In genomic region chr6:66398674-66399073, GRCm38 (mm10) we compare ENCODE assay signal across 23 mouse cellular contexts.
A peak's percentile ranks its signal among the peaks of the same experiment; 100 is the strongest.
DNase-seq lines count a peak whose midpoint lies in the region; ATAC-seq lines count a peak whose summit lies in the region.
"Had no signal": no experiment of that assay in that cellular context is flagged by ENCODE, and none has a peak within 500 bp of the region (broad histone marks: within the 10 kb centered on the region; RNA-seq: fewer than 3 reads in every experiment).

No protein-coding gene starts in this region.

- WGBS in hindbrain, embryonic 10.5 days = 49% methylated on average over 3 of the region's 3 CpGs
- 31% methylated on average over 3 of the region's 3 CpGs for WGBS in hindbrain, embryonic 14.5 days
- WGBS in forebrain, embryonic 14.5 days = 24% methylated on average over 3 of the region's 3 CpGs
- 29% methylated on average over 3 of the region's 3 CpGs for WGBS in hindbrain, embryonic 13.5 days

- no peak for ATAC-seq in hindbrain, embryonic 14.5 days (ENCODE audit: low FRiP score)
- ATAC-seq in common myeloid progenitor, adult 5-6 weeks (replicated peaks; ENCODE audit: low read depth, poor library complexity, severe bottlenecking) = peak; percentile 54; the same call in 1 of the 2 replicates
- peak; percentile 64 for ATAC-seq in forebrain, embryonic 14.5 days
- ATAC-seq in hindbrain, embryonic 13.5 days (ENCODE audit: low FRiP score) = 0 out of 2 replicates have a peak, but pooled peaks have one; percentile 55
- ATAC-seq in megakaryocyte-erythroid progenitor cell, adult 5-6 weeks (replicated peaks; ENCODE audit: low FRiP score, low TSS enrichment, poor library complexity, severe bottlenecking) = no peak
- ATAC-seq: CD4-positive, CD25-positive, alpha-beta regulatory T cell, adult 4 months had no signal

- no peaks in the 10 kb centered on the region for H3K27me3 ChIP-seq in hindbrain, embryonic 10.5 days (ENCODE audit: insufficient read depth, poor library complexity, severe bottlenecking)
- no peaks in the 10 kb centered on the region for H3K27me3 ChIP-seq in hindbrain, embryonic 14.5 days (ENCODE audit: control insufficient read depth, insufficient read depth, low read length)
- H3K27me3 ChIP-seq in forebrain, embryonic 14.5 days (replicated peaks; ENCODE audit: control insufficient read depth, insufficient read depth, low read length) = no peaks in the 10 kb centered on the region
- no peaks in the 10 kb centered on the region for H3K27me3 ChIP-seq in hindbrain, embryonic 13.5 days
- H3K27me3 ChIP-seq: embryonic facial prominence, embryonic 13.5 days; kidney, embryonic 15.5 days; limb, embryonic 15.5 days; megakaryocyte, embryonic 14.5 days; neural tube, embryonic 12.5 days had no signal

- peaks cover 45% of the 10 kb centered on the region for H3K4me1 ChIP-seq in hindbrain, embryonic 10.5 days (replicated peaks)
- H3K4me1 ChIP-seq in hindbrain, embryonic 14.5 days (replicated peaks; ENCODE audit: control insufficient read depth, insufficient read depth, low read length) = no peaks in the 10 kb centered on the region
- peaks cover 13% of the 10 kb centered on the region; the same call in 1 of the 2 replicates for H3K4me1 ChIP-seq in forebrain, embryonic 14.5 days (ENCODE audit: control insufficient read depth, insufficient read depth, low read length)
- H3K4me1 ChIP-seq in hindbrain, embryonic 13.5 days (replicated peaks) = 0 out of 2 replicates have a peak, but pooled peaks cover 3% of the 10 kb centered on the region
- H3K4me1 ChIP-seq: kidney, embryonic 15.5 days had no signal

- no peak for DNase-seq in hindbrain, embryonic 10.5 days (ENCODE audit: low spot score)
- no peak for DNase-seq in hindbrain, embryonic 14.5 days (ENCODE audit: low spot score)
- DNase-seq in forebrain, embryonic 14.5 days (ENCODE audit: low spot score) = peak; percentile 37
- DNase-seq in T-cell, adult 2 months (ENCODE audit: low spot score) = no peak
- DNase-seq: adrenal gland, postnatal 25 days; cerebellum, postnatal 14 days; gastrocnemius, postnatal 25 days; kidney, adult 11 months; kidney, postnatal 36 days; lung, embryonic 14.5 days; right cerebral cortex, postnatal 25 days; spleen, adult 18-20 months had no signal

- H3K4me3 ChIP-seq in hindbrain, embryonic 10.5 days = no peak overlapping the region
- no peak overlapping the region for H3K4me3 ChIP-seq in hindbrain, embryonic 14.5 days (replicated peaks; ENCODE audit: low read length)
- H3K4me3 ChIP-seq in forebrain, embryonic 14.5 days (ENCODE audit: low read depth, low read length) = no peak overlapping the region
- no peak overlapping the region for H3K4me3 ChIP-seq in hindbrain, embryonic 13.5 days
- H3K4me3 ChIP-seq: embryonic facial prominence, embryonic 13.5 days; erythroblast, embryonic 14.5 days; kidney, embryonic 15.5 days; limb, embryonic 15.5 days; megakaryocyte, embryonic 14.5 days; neural tube, embryonic 12.5 days had no signal

- H3K9ac ChIP-seq in hindbrain, embryonic 14.5 days = no peak overlapping the region
- no peak overlapping the region for H3K9ac ChIP-seq in forebrain, embryonic 14.5 days (ENCODE audit: low read length)
- no peak overlapping the region for H3K9ac ChIP-seq in hindbrain, embryonic 13.5 days
- H3K9ac ChIP-seq: embryonic facial prominence, embryonic 13.5 days; kidney, embryonic 15.5 days; limb, embryonic 15.5 days; liver, embryonic 14.5 days; lung, embryonic 14.5 days; neural tube, embryonic 12.5 days had no signal

- H3K4me2 ChIP-seq in hindbrain, embryonic 14.5 days (replicated peaks) = no peak overlapping the region
- no peak overlapping the region for H3K4me2 ChIP-seq in forebrain, embryonic 14.5 days (ENCODE audit: low read length)
- no peak overlapping the region for H3K4me2 ChIP-seq in hindbrain, embryonic 13.5 days
- H3K4me2 ChIP-seq: embryonic facial prominence, embryonic 13.5 days; kidney, embryonic 15.5 days; limb, embryonic 15.5 days; lung, embryonic 14.5 days; neural tube, embryonic 12.5 days had no signal

- H3K27ac ChIP-seq in hindbrain, embryonic 10.5 days = peak overlapping the region; percentile 74
- no peak overlapping the region for H3K27ac ChIP-seq in hindbrain, embryonic 14.5 days
- 0 out of 2 replicates have a peak overlapping the region, but pooled peaks have one; percentile 27 for H3K27ac ChIP-seq in forebrain, embryonic 14.5 days (ENCODE audit: low read depth, low read length)
- H3K27ac ChIP-seq in hindbrain, embryonic 13.5 days = no peak overlapping the region
- H3K27ac ChIP-seq: embryonic facial prominence, embryonic 13.5 days; kidney, embryonic 15.5 days; limb, embryonic 15.5 days; liver, embryonic 14.5 days; neural tube, embryonic 12.5 days had no signal

- H3K9me3 ChIP-seq in hindbrain, embryonic 10.5 days = no peaks in the 10 kb centered on the region
- H3K9me3 ChIP-seq in hindbrain, embryonic 14.5 days (ENCODE audit: control insufficient read depth, low read length) = no peaks in the 10 kb centered on the region
- no peaks in the 10 kb centered on the region for H3K9me3 ChIP-seq in forebrain, embryonic 14.5 days (replicated peaks; ENCODE audit: control insufficient read depth, low read length)
- H3K9me3 ChIP-seq in hindbrain, embryonic 13.5 days = no peaks in the 10 kb centered on the region
- H3K9me3 ChIP-seq: embryonic facial prominence, embryonic 13.5 days; kidney, embryonic 15.5 days; limb, embryonic 15.5 days; megakaryocyte, embryonic 14.5 days; neural tube, embryonic 12.5 days had no signal

- no peaks in the 10 kb centered on the region for H3K36me3 ChIP-seq in hindbrain, embryonic 10.5 days
- no peaks in the 10 kb centered on the region for H3K36me3 ChIP-seq in hindbrain, embryonic 14.5 days (replicated peaks; ENCODE audit: control insufficient read depth, insufficient read depth)
- H3K36me3 ChIP-seq in forebrain, embryonic 14.5 days (ENCODE audit: control insufficient read depth, insufficient read depth, low read length) = no peaks in the 10 kb centered on the region
- no peaks in the 10 kb centered on the region for H3K36me3 ChIP-seq in hindbrain, embryonic 13.5 days
- H3K36me3 ChIP-seq: embryonic facial prominence, embryonic 13.5 days; kidney, embryonic 15.5 days; limb, embryonic 15.5 days; neural tube, embryonic 12.5 days had no signal

Comparison
In these comparisons a context has a peak if more than half of its experiments do, and no peak if none do; other contexts are left out.
1. H3K27ac ChIP-seq: peak in hindbrain, embryonic 10.5 days (single experiment) and forebrain, embryonic 14.5 days (single experiment); none in hindbrain, embryonic 14.5 days (single experiment) and hindbrain, embryonic 13.5 days (single experiment).
2. ATAC-seq: peak in common myeloid progenitor, adult 5-6 weeks (single experiment), forebrain, embryonic 14.5 days (single experiment) and hindbrain, embryonic 13.5 days (single experiment); none in hindbrain, embryonic 14.5 days (single experiment) and megakaryocyte-erythroid progenitor cell, adult 5-6 weeks (single experiment).